In genomic region chr3:109526246-109526645, GRCm38 (mm10) we compare ENCODE assay signal across 8 mouse cellular contexts.
A peak's percentile ranks its signal among the peaks of the same experiment; 100 is the strongest.
DNase-seq lines count a peak whose midpoint lies in the region; ATAC-seq and TF ChIP-seq lines count a peak whose summit lies in the region.

No protein-coding gene starts in this region.

- no peak overlapping the region for H3K4me3 ChIP-seq in CH12.LX (replicated peaks in 1 of 3; ENCODE audit: low read depth in 2 of 3, low read length in 2 of 3, poor library complexity in 1 of 3)
- no peak overlapping the region for H3K4me3 ChIP-seq in bone marrow, adult 2 months (replicated peaks; ENCODE audit: control insufficient read depth, low read depth, low read length)
- H3K4me3 ChIP-seq in lung, embryonic 14.5 days (ENCODE audit: low read depth, low read length): no peak overlapping the region

- TF ChIP-seq RAD21 in CH12.LX (IDR thresholded peaks at IDR 0.05; ENCODE audit: low read depth, low read length): peak; percentile 85

- TF ChIP-seq POLR2A in CH12.LX (IDR thresholded peaks at IDR 0.05; ENCODE audit: low read depth, low read length): no peak
- no peak for TF ChIP-seq POLR2A in bone marrow, adult 2 months (IDR thresholded peaks at IDR 0.05; ENCODE audit: borderline replicate concordance, control insufficient read depth, low read depth, low read length)

- H3K27me3 ChIP-seq in CH12.LX (replicated peaks): no peaks in the 10 kb centered on the region
- H3K27me3 ChIP-seq in lung, embryonic 14.5 days (ENCODE audit: insufficient read depth, low read length): no peaks in the 10 kb centered on the region

- peak; percentile 63; the same call in 1 of the 2 replicates for ATAC-seq in lung, embryonic 14.5 days (ENCODE audit: insufficient read depth)

- no peak overlapping the region for H3K27ac ChIP-seq in CH12.LX (ENCODE audit: insufficient read depth, low read depth)
- no peak overlapping the region for H3K27ac ChIP-seq in bone marrow, adult 2 months (ENCODE audit: control insufficient read depth, insufficient read depth, low read depth, low read length, poor library complexity)
- H3K27ac ChIP-seq in lung, embryonic 14.5 days (ENCODE audit: low read depth): no peak overlapping the region

- no peak overlapping the region for H3K9ac ChIP-seq in CH12.LX (ENCODE audit: insufficient read depth, low read depth)
- no peak overlapping the region for H3K9ac ChIP-seq in lung, embryonic 14.5 days

- intact Hi-C loops in heart, postnatal 25 days (cut with DNase I): loop anchor here (5.0 kb wide), 1 partner anchor 1541 kb away; no protein-coding TSS in a partner anchor

- H3K9me3 ChIP-seq in CH12.LX (replicated peaks; ENCODE audit: low read length): no peaks in the 10 kb centered on the region
- H3K9me3 ChIP-seq in lung, embryonic 14.5 days (ENCODE audit: low read depth, low read length): no peaks in the 10 kb centered on the region

- WGBS in bone marrow, adult 2 months: 15% methylated on average over 4 of the region's 4 CpGs
- 9% methylated on average over 4 of the region's 4 CpGs for WGBS in lung, embryonic 14.5 days

- TF ChIP-seq EP300 in CH12.LX (IDR thresholded peaks at IDR 0.05; ENCODE audit: low read length): no peak

- no peak overlapping the region for H3K4me2 ChIP-seq in CH12.LX (ENCODE audit: insufficient read depth, low read depth, poor library complexity, severe bottlenecking)
- H3K4me2 ChIP-seq in lung, embryonic 14.5 days: no peak overlapping the region

- H3K36me3 ChIP-seq in CH12.LX (replicated peaks in 1 of 2; ENCODE audit: control insufficient read depth in 1 of 2, insufficient read depth in 1 of 2, low read length in 1 of 2): no peaks in the 10 kb centered on the region
- no peaks in the 10 kb centered on the region for H3K36me3 ChIP-seq in lung, embryonic 14.5 days (ENCODE audit: insufficient read depth)

- peak; percentile 51 to 75 for TF ChIP-seq CTCF in CH12.LX (conservative IDR thresholded peaks at IDR 0.05 in 1 of 2, IDR thresholded peaks at IDR 0.05 in 1 of 2; ENCODE audit: low read depth in 2 of 2, low read length in 2 of 2)
- TF ChIP-seq CTCF in bone marrow, adult 2 months (IDR thresholded peaks at IDR 0.05; ENCODE audit: control insufficient read depth, insufficient read depth, low read length): peak; percentile 57; the same call in 1 of the 2 replicates
- peak; percentile 82 for TF ChIP-seq CTCF in lung, embryonic 14.5 days (IDR thresholded peaks at IDR 0.05; ENCODE audit: low read depth)

- dilution Hi-C loops in CH12.LX (cut with MboI; ENCODE audit: extremely low pct_ligation_motif_present, extremely low pct_unique_long_range_greater_than_20kb, low sequenced_read_pairs): no loop called here

- peak; percentile 85 for DNase-seq in CH12.LX (ENCODE audit: extremely low read depth)
- DNase-seq in fibroblast of lung, adult 2 months (ENCODE audit: low read depth): peak; percentile 44
- peak; percentile 8 for DNase-seq in heart, postnatal 25 days (ENCODE audit: low spot score)
- DNase-seq in kidney, postnatal 4 days: peak; percentile 91 to 92
- peak; percentile 96 for DNase-seq in lung, embryonic 14.5 days
- DNase-seq in retina, postnatal 7 days (ENCODE audit: low read depth, low spot score): peak; percentile 72
- DNase-seq in urinary bladder, adult 2 months (ENCODE audit: low spot score): peak; percentile 54

- H3K4me1 ChIP-seq in CH12.LX (ENCODE audit: control insufficient read depth in 1 of 2, insufficient read depth in 2 of 2): peaks cover 2 to 3% of the 10 kb centered on the region in 2 experiments; a peak in 2 of 4 replicates
- no peaks in the 10 kb centered on the region for H3K4me1 ChIP-seq in bone marrow, adult 2 months (ENCODE audit: control insufficient read depth, insufficient read depth, low read length)
- no peaks in the 10 kb centered on the region for H3K4me1 ChIP-seq in lung, embryonic 14.5 days (ENCODE audit: insufficient read depth)

- in situ Hi-C loops in CH12.LX (cut with MboI; ENCODE audit: low pct_ligation_motif_present, low pct_unique_long_range_greater_than_20kb, low sequenced_read_pairs): no loop called here

- H3K79me2 ChIP-seq in CH12.LX (replicated peaks; ENCODE audit: control insufficient read depth, extremely low read depth, insufficient read depth, poor library complexity, severe bottlenecking): no peaks in the 10 kb centered on the region

TF ChIP-seq in CH12.LX, 34 proteins besides CTCF, POLR2A, EP300 and RAD21:
- TF ChIP-seq USF1 (IDR thresholded peaks at IDR 0.05; ENCODE audit: low read depth, low read length) (no peak), MXI1 (IDR thresholded peaks at IDR 0.05; ENCODE audit: low read depth, low read length) (no peak), MAX (IDR thresholded peaks at IDR 0.05; ENCODE audit: low read length) (no peak), ZNF384 (IDR thresholded peaks at IDR 0.05; ENCODE audit: low read depth, low read length) (no peak), SMC3 (IDR thresholded peaks at IDR 0.05; ENCODE audit: low read depth, low read length) (peak; percentile 72), MAFK (IDR thresholded peaks at IDR 0.05; ENCODE audit: insufficient replicate concordance, low read length) (no peak), ZMIZ1 (IDR thresholded peaks at IDR 0.05; ENCODE audit: low read depth, low read length) (no peak), CHD1 (IDR thresholded peaks at IDR 0.05; ENCODE audit: low read depth, low read length) (no peak)

Comparison
In these comparisons a context has a peak if more than half of its experiments do, and no peak if none do; other contexts are left out.
1. DNase-seq: peak in every context shown above with its lines; median percentile 96 in lung, embryonic 14.5 days; 92 in kidney, postnatal 4 days; 85 in CH12.LX; 72 in retina, postnatal 7 days; 54 in urinary bladder, adult 2 months; 44 in fibroblast of lung, adult 2 months; 8 in heart, postnatal 25 days.